Mouse (Mus musculus): ENCODE results near the gene Prl2c1. TPM values are rescaled to one million over a fixed set of nuclear protein-coding genes. Genes with fewer than 3 reads are reported as not detected.
"Not testable (repeated sequence)": the region's sequence is repeated elsewhere in the genome, so short reads cannot be mapped to it uniquely, and the experiment has no call there.

Prl2c1 gene
- not detected for total RNA-seq (2022)

DNA sequence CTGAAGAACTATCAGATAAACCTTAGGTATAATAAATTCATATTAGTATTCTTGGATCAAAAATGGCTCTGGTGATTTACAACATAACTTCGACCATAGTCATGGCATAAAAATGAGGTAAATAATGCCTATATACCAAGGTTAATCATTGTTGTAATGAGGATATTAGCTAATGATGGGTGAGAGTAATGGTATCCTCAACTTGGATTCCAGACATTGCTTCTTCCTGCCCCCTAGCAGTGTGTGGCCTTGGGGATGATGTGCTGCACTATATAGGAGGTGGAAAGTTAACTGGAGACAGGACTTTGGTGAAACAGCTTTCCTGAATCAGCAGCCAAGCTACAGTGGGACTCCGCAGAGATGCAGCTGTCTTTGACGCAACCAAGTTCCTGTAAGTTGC lies at the start of gene Prl2c1:
Gene Prl2c1 (plus strand): TSS at position 301 of the 400 bp plus-strand sequence.
- DNase-seq (ENCODE audit: low spot score) = no peak

DNA sequence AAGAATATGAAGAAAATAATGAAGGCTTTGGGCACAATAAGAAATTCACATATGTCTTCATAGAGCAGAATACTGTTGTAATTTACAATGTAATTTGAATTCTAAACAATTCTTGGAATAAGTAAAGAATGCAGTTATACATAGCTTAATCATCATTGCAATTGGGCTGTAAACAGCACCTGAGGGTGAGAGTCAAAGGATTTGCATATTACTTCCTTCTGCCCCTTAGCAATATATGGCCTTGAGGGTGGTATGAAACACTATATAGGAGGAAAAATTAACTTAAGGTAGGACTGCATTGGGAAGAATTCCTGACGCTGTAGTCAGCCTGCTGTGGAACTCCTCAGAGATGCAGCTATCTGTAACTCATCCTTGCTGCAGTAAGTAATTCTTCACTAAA lies 47.8 kb upstream of the Prl2c1 start, which contains the start of gene Prl2a1:
Gene Prl2a1 (plus strand): TSS at position 301 of the 400 bp plus-strand sequence.
- DNase-seq (ENCODE audit: low spot score) = no peak

DNA sequence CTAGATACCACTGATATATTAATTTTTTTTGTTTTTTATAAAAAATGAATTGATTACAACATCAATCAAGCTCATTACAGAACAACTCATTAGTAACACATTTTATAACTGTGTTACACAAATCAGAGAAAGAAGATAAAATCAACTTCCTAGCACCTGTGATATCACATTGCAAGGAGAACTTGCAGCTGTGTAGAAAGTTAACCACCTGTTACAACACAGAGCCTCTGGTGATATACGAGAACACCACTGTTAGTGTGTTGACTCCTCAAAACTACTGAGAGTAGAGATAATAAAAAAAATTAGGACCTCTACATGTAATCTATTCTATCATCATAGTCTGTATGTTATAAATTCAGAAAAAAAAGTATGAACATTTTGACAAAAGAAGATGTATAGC lies 46.4 kb upstream of the Prl2c1 start:
- no peak for DNase-seq (ENCODE audit: low spot score)

DNA sequence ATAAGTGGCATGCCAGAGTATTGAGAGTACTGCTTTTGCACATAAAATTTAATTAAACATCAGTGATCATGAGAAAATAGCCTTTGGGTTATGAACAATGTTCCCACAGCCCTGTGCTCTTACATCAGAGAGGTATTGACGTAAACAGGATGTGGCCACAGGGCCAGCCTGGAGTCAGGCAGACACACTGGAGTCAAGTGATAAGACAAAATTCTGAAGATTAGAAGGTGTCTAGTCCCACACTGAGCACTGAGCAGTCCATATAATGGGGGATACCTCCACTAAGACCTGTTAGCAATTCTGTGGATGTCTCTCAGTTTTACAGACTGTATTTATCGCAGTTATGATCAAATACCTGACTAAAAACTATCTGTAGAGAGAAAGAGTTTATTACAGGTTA lies 55.1 kb downstream of the Prl2c1 start:
- DNase-seq (ENCODE audit: low spot score) = not testable (repeated sequence)

Other genes with a start within 250 kb of the Prl2c1 start
- not detected for gene Prl7b1, start 238.8 kb upstream of the Prl2c1 start, total RNA-seq (2022)
- gene Prl7a1, start 206.8 kb upstream of the Prl2c1 start, total RNA-seq (2022) = not detected
- not detected for gene Prl7a2, start 181.3 kb upstream of the Prl2c1 start, total RNA-seq (2022)
- not detected for gene Prl7d1, start 132.6 kb upstream of the Prl2c1 start, total RNA-seq (2022)
- gene Prl7c1, start 68.5 kb upstream of the Prl2c1 start, total RNA-seq (2022) = not detected
- not detected for gene Prl2a1, start 47.7 kb upstream of the Prl2c1 start, total RNA-seq (2022)
- not detected for gene Prl4a1, start 166.9 kb downstream of the Prl2c1 start, total RNA-seq (2022)

Measured in heart, adult 8-10 months (tissue).